Comparison of ENCODE assay signal across 11 mouse cellular contexts in genomic region chr2:38533767-38534166, GRCm38 (mm10). TPM values are rescaled to one million over a fixed set of nuclear protein-coding genes. Genes with fewer than 3 reads are reported as not detected.
DNase-seq lines count a peak whose midpoint lies in the region; ATAC-seq and TF ChIP-seq lines count a peak whose summit lies in the region.
"Had no signal": no experiment of that assay in that cellular context is flagged by ENCODE, and none has a peak within 500 bp of the region (broad histone marks: within the 10 kb centered on the region; RNA-seq: fewer than 3 reads in every experiment).

No protein-coding gene starts in this region.

- no peak for TF ChIP-seq POLR2A in lung, adult 2 months (IDR thresholded peaks at IDR 0.05; ENCODE audit: borderline replicate concordance, extremely low read depth, low read depth, low read length)

- no peak for TF ChIP-seq CTCF in lung, adult 2 months (IDR thresholded peaks at IDR 0.05; ENCODE audit: insufficient read depth, low read length)
- TF ChIP-seq CTCF in intestine, postnatal 0 days (IDR thresholded peaks at IDR 0.05; ENCODE audit: low read depth): no peak
- no peak for TF ChIP-seq CTCF in liver, postnatal 0 days (IDR thresholded peaks at IDR 0.05; ENCODE audit: low read depth)

- DNase-seq in forebrain, embryonic 14.5 days (ENCODE audit: low spot score): no peak
- DNase-seq in lung, adult 2 months: peak; percentile 40
- DNase-seq in lung, postnatal 36 days: no peak
- DNase-seq in liver, postnatal 0 days: no peak
- DNase-seq in frontal cortex, postnatal 36 days (ENCODE audit: low spot score in 2 of 2): no peak
- DNase-seq in cerebellum, postnatal 10 days: no peak
- DNase-seq: forebrain, postnatal 0 days; retina, postnatal 1 day had no signal

- 67% methylated on average over 6 of the region's 6 CpGs for whole genome bisulfite sequencing in forebrain, embryonic 13.5 days
- WGBS in forebrain, embryonic 14.5 days: 59% methylated on average over 6 of the region's 6 CpGs
- 49% methylated on average over 6 of the region's 6 CpGs for WGBS in lung, adult 2 months
- 45% methylated on average over 6 of the region's 6 CpGs for WGBS in intestine, postnatal 0 days
- WGBS in liver, postnatal 0 days (ENCODE audit: insufficient replicate concordance): 26% methylated on average over 6 of the region's 6 CpGs

- peaks cover 83% of the 10 kb centered on the region for H3K4me1 ChIP-seq in forebrain, embryonic 13.5 days
- peaks cover 29% of the 10 kb centered on the region for H3K4me1 ChIP-seq in forebrain, embryonic 14.5 days (ENCODE audit: control insufficient read depth, insufficient read depth, low read length)
- H3K4me1 ChIP-seq in lung, adult 2 months (ENCODE audit: control insufficient read depth, insufficient read depth, low read length): peaks cover 48% of the 10 kb centered on the region
- H3K4me1 ChIP-seq in intestine, postnatal 0 days (replicated peaks; ENCODE audit: control insufficient read depth, insufficient read depth, low read length): peaks cover 36% of the 10 kb centered on the region
- peaks cover 94% of the 10 kb centered on the region for H3K4me1 ChIP-seq in liver, postnatal 0 days (ENCODE audit: insufficient read depth)

- H3K27me3 ChIP-seq in forebrain, embryonic 13.5 days: no peaks in the 10 kb centered on the region
- H3K27me3 ChIP-seq in forebrain, embryonic 14.5 days (replicated peaks; ENCODE audit: control insufficient read depth, insufficient read depth, low read length): no peaks in the 10 kb centered on the region
- H3K27me3 ChIP-seq in intestine, postnatal 0 days (replicated peaks; ENCODE audit: control insufficient read depth, insufficient read depth, low read length): no peaks in the 10 kb centered on the region
- no peaks in the 10 kb centered on the region for H3K27me3 ChIP-seq in liver, postnatal 0 days (ENCODE audit: insufficient read depth, low read length)
- H3K27me3 ChIP-seq: hindbrain, embryonic 15.5 days had no signal

- no peak overlapping the region for H3K9ac ChIP-seq in forebrain, embryonic 13.5 days
- H3K9ac ChIP-seq in forebrain, embryonic 14.5 days (ENCODE audit: low read length): no peak overlapping the region
- no peak overlapping the region for H3K9ac ChIP-seq in intestine, postnatal 0 days (ENCODE audit: low read depth, low read length)
- peak overlapping the region; percentile 49 for H3K9ac ChIP-seq in liver, postnatal 0 days (replicated peaks)
- H3K9ac ChIP-seq: forebrain, postnatal 0 days; hindbrain, embryonic 15.5 days had no signal

- no peak overlapping the region for H3K4me3 ChIP-seq in forebrain, embryonic 13.5 days
- no peak overlapping the region for H3K4me3 ChIP-seq in forebrain, embryonic 14.5 days (ENCODE audit: low read depth, low read length)
- no peak overlapping the region for H3K4me3 ChIP-seq in lung, adult 2 months (replicated peaks; ENCODE audit: extremely low read depth, low read depth, low read length)
- H3K4me3 ChIP-seq in intestine, postnatal 0 days (ENCODE audit: low read depth, low read length): no peak overlapping the region
- H3K4me3 ChIP-seq in liver, postnatal 0 days (ENCODE audit: low read depth, low read length): no peak overlapping the region
- H3K4me3 ChIP-seq: hindbrain, embryonic 15.5 days had no signal

- H3K4me2 ChIP-seq in forebrain, embryonic 13.5 days: no peak overlapping the region
- no peak overlapping the region for H3K4me2 ChIP-seq in forebrain, embryonic 14.5 days (ENCODE audit: low read length)
- no peak overlapping the region for H3K4me2 ChIP-seq in intestine, postnatal 0 days (replicated peaks; ENCODE audit: low read depth)
- H3K4me2 ChIP-seq in liver, postnatal 0 days (ENCODE audit: low read depth, low read length): peak overlapping the region; percentile 57
- H3K4me2 ChIP-seq: hindbrain, embryonic 15.5 days had no signal

- peak overlapping the region; percentile 41; the same call in 1 of the 2 replicates for H3K27ac ChIP-seq in forebrain, embryonic 13.5 days
- no peak overlapping the region for H3K27ac ChIP-seq in forebrain, embryonic 14.5 days (ENCODE audit: low read depth, low read length)
- peak overlapping the region; percentile 87 for H3K27ac ChIP-seq in intestine, postnatal 0 days (ENCODE audit: low read depth, low read length)
- H3K27ac ChIP-seq in liver, postnatal 0 days (ENCODE audit: low read depth): peak overlapping the region; percentile 95
- H3K27ac ChIP-seq: hindbrain, embryonic 15.5 days had no signal

- H3K36me3 ChIP-seq in forebrain, embryonic 13.5 days (ENCODE audit: poor library complexity, severe bottlenecking): no peaks in the 10 kb centered on the region
- H3K36me3 ChIP-seq in forebrain, embryonic 14.5 days (ENCODE audit: control insufficient read depth, insufficient read depth, low read length): no peaks in the 10 kb centered on the region
- no peaks in the 10 kb centered on the region for H3K36me3 ChIP-seq in intestine, postnatal 0 days (ENCODE audit: control insufficient read depth, insufficient read depth)
- no peaks in the 10 kb centered on the region for H3K36me3 ChIP-seq in liver, postnatal 0 days (replicated peaks; ENCODE audit: insufficient read depth, low read length)
- H3K36me3 ChIP-seq: hindbrain, embryonic 15.5 days had no signal

- no peaks in the 10 kb centered on the region for H3K9me3 ChIP-seq in forebrain, embryonic 13.5 days (replicated peaks)
- no peaks in the 10 kb centered on the region for H3K9me3 ChIP-seq in forebrain, embryonic 14.5 days (replicated peaks; ENCODE audit: control insufficient read depth, low read length)
- H3K9me3 ChIP-seq in intestine, postnatal 0 days (ENCODE audit: control insufficient read depth): no peaks in the 10 kb centered on the region
- H3K9me3 ChIP-seq in liver, postnatal 0 days (ENCODE audit: low read length): no peaks in the 10 kb centered on the region
- H3K9me3 ChIP-seq: hindbrain, embryonic 15.5 days had no signal

- no peak for ATAC-seq in forebrain, embryonic 13.5 days
- ATAC-seq in forebrain, embryonic 14.5 days: no peak
- peak; percentile 12; the same call in 1 of the 2 replicates for ATAC-seq in intestine, postnatal 0 days
- ATAC-seq in liver, postnatal 0 days: no peak
- ATAC-seq: forebrain, postnatal 0 days had no signal

- no peak for TF ChIP-seq EP300 in liver, postnatal 0 days (IDR thresholded peaks at IDR 0.05; ENCODE audit: low read depth)

RNA-seq across cellular contexts. Expression of gene Nek6, which starts 22.3 kb away (rescaled TPM):
- polyA plus RNA-seq in forebrain, embryonic 13.5 days (2015; fragmentation: Nextera tagmentation; extraction: Ambion mirVana): 122 and 124 TPM in 2 replicates
- polyA plus RNA-seq in forebrain, embryonic 14.5 days (2014; fragmentation: Nextera tagmentation; extraction: Ambion mirVana): 95.1 and 96.7 TPM in 2 replicates
- 25.8 and 27.6 TPM in 2 replicates for polyA plus RNA-seq in lung, adult 2 months (2012; rRNA removed)
- polyA plus RNA-seq in intestine, postnatal 0 days (2015; fragmentation: Nextera tagmentation; extraction: Ambion mirVana): 70.9 and 84.5 TPM in 2 replicates
- polyA plus RNA-seq in liver, postnatal 0 days (2015; fragmentation: Nextera tagmentation; extraction: Ambion mirVana): 30.6 and 39.7 TPM in 2 replicates
